Mouse (Mus musculus) retina, adult 2 months (tissue): ENCODE results near the gene 9230113P08Rik.
"Not testable (repeated sequence)": the region's sequence is repeated elsewhere in the genome, so short reads cannot be mapped to it uniquely, and the experiment has no call there.

Source experiments
- DNase-seq: peaks from one replicate; pipeline ENCODE4 v3.0.0-alpha.2; 2012; ENCODE audit warnings: low read depth, low spot score

The 9230113P08Rik gene

GRCm38 (mm10) chr9:35908123-35908522, at the start of gene 9230113P08Rik:
Gene 9230113P08Rik (plus strand): TSS chr9:35908423.
- DNase-seq: not testable (repeated sequence)

GRCm38 (mm10) chr9:35893112-35893511, 15.1 kb upstream of the 9230113P08Rik start:
- not testable (repeated sequence) for DNase-seq

- DNase-seq: no peak
Observed at GRCm38 (mm10) chr9:35904494-35904893, 3.7 kb upstream of the 9230113P08Rik start.

GRCm38 (mm10) chr9:35930817-35931216, 22.6 kb downstream of the 9230113P08Rik start:
- DNase-seq: no peak
